Mouse (Mus musculus) forebrain, embryonic 10.5 days (tissue): ENCODE measurements around the gene Pear1. TPM values are rescaled to one million over a fixed set of nuclear protein-coding genes. Genes with fewer than 3 reads are reported as not detected.

Experiments used
- DNase-seq: peaks from one replicate; pipeline ENCODE4 v3.0.0-alpha.2; 2017; ENCODE audit warnings: low spot score; ENCODE audit errors: extremely low spot score
- H3K27ac ChIP-seq: fragments of 300-500 bp; sonication (generic); 2 replicates; pipeline ENCODE4 v1.5.1; 2016; ENCODE audit warnings: mild to moderate bottlenecking
- H3K27me3 ChIP-seq: fragments of 300-500 bp; sonication (generic); 2 replicates; pipeline ENCODE4 v1.6.1; 2016; ENCODE audit warnings: mild to moderate bottlenecking; ENCODE audit not compliant: poor library complexity, severe bottlenecking
- H3K36me3 ChIP-seq: fragments of 300-500 bp; sonication (generic); replicated peaks from 2 replicates; pipeline ENCODE4 v1.6.1; 2016; ENCODE audit warnings: mild to moderate bottlenecking, moderate library complexity
- H3K4me1 ChIP-seq: fragments of 300-500 bp; sonication (generic); 2 replicates; pipeline ENCODE4 v1.6.1; 2016
- H3K4me3 ChIP-seq: fragments of 300-500 bp; sonication (generic); 2 replicates; pipeline ENCODE4 v1.5.1; 2016; ENCODE audit warnings: mild to moderate bottlenecking, moderate library complexity
- H3K9me3 ChIP-seq: fragments of 300-500 bp; sonication (generic); 2 replicates; pipeline ENCODE4 v1.6.1; 2016; ENCODE audit warnings: mild to moderate bottlenecking, moderate library complexity
- WGBS: fragments of 180-500 bp; shearing (Covaris S2); methylation state at CpG from one replicate; pipeline ENCODE4 v1.1.7; 2016; 5-methylcytosine and 5-hydroxymethylcytosine counted together
- polyA plus RNA-seq: library from polyadenylated mRNA; unstranded; fragments of >200 nt; fragmentation: Nextera tagmentation; extraction: Ambion mirVana; gene quantifications from 2 replicates; pipeline ENCODE4 v1.2.1, GENCODE M21; 2016

The Pear1 gene
- polyA plus RNA-seq, 1 experiment from 2014 or later, result 11.2 TPM

- Histone ChIP-seq H3K27ac (peak within 1 kb of the TSS; percentile 60; the same call in 1 of the 2 replicates), H3K36me3 (no peaks in the 10 kb centered on the region), H3K4me3 (peak within 1 kb of the TSS; percentile 53), H3K9me3 (no peaks in the 10 kb centered on the region), H3K4me1 (peaks cover 48% of the 10 kb centered on the region), H3K27me3 (peaks cover 100% of the 10 kb centered on the region)
- under 1% methylated on average over 29 of the region's 29 CpGs for WGBS
- DNase-seq, result peak; percentile 46
These were observed 27.3 kb downstream of the Pear1 start, which contains the start of gene Insrr for GRCm38 (mm10) chr3:87796736-87797334. Insrr (plus strand) TSS chr3:87796951.

- Histone ChIP-seq H3K9me3 (no peaks in the 10 kb centered on the region), H3K27me3 (peaks cover 100% of the 10 kb centered on the region), H3K4me1 (peaks cover 52% of the 10 kb centered on the region), H3K27ac (peak overlapping the region; percentile 53; the same call in 1 of the 2 replicates), H3K4me3 (peak overlapping the region; percentile 44), H3K36me3 (no peaks in the 10 kb centered on the region)
- WGBS, result 16% methylated on average over 33 of the region's 33 CpGs
- peak; percentile 74 for DNase-seq
These were observed 28.5 kb downstream of the Pear1 start for GRCm38 (mm10) chr3:87795336-87796277.

GRCm38 (mm10) chr3:87794922-87795325 lies 29.2 kb downstream of the Pear1 start, which contains the start of gene Ntrk1:
Ntrk1 (minus strand) TSS chr3:87795162.
- DNase-seq, result no peak
- Histone ChIP-seq H3K27ac (peak within 1 kb of the TSS; percentile 53; the same call in 1 of the 2 replicates), H3K4me3 (peak within 1 kb of the TSS; percentile 44), H3K9me3 (no peaks in the 10 kb centered on the region), H3K36me3 (no peaks in the 10 kb centered on the region), H3K4me1 (peaks cover 56% of the 10 kb centered on the region), H3K27me3 (peaks cover 99% of the 10 kb centered on the region)
- under 1% methylated on average over 47 of the region's 47 CpGs for WGBS

- DNase-seq, result no peak
- no peak overlapping the region for H3K4me3 ChIP-seq
These were observed 34.3 kb downstream of the Pear1 start for GRCm38 (mm10) chr3:87789768-87790167.

GRCm38 (mm10) chr3:87789248-87789647 lies 34.9 kb downstream of the Pear1 start:
- H3K27ac ChIP-seq, result no peak overlapping the region

More at GRCm38 (mm10) chr3:87789768-87790167, 34.3 kb downstream of the Pear1 start:
- Histone ChIP-seq H3K4me1 (peaks cover 30% of the 10 kb centered on the region), H3K36me3 (no peaks in the 10 kb centered on the region), H3K27me3 (peaks cover 63% of the 10 kb centered on the region), H3K27ac (no peak overlapping the region), H3K9me3 (no peaks in the 10 kb centered on the region)
- 30% methylated on average over 5 of the region's 5 CpGs for WGBS

GRCm38 (mm10) chr3:87785626-87786214 lies 38.4 kb downstream of the Pear1 start:
- Histone ChIP-seq H3K9me3 (no peaks in the 10 kb centered on the region), H3K27me3 (peaks cover 30% of the 10 kb centered on the region), H3K27ac (no peak overlapping the region), H3K36me3 (no peaks in the 10 kb centered on the region), H3K4me3 (no peak overlapping the region), H3K4me1 (peaks cover 27% of the 10 kb centered on the region)
- no peak for DNase-seq
- 79% methylated on average over 6 of the region's 6 CpGs for WGBS

More at GRCm38 (mm10) chr3:87789248-87789647, 34.9 kb downstream of the Pear1 start:
- no peaks in the 10 kb centered on the region for H3K36me3 ChIP-seq
- peaks cover 24% of the 10 kb centered on the region for H3K4me1 ChIP-seq
- no peak for DNase-seq
- no peaks in the 10 kb centered on the region for H3K9me3 ChIP-seq
- WGBS, result 50% methylated on average over 1 of the region's 1 CpGs
- no peak overlapping the region for H3K4me3 ChIP-seq
- peaks cover 57% of the 10 kb centered on the region for H3K27me3 ChIP-seq

- peaks cover 25% of the 10 kb centered on the region for H3K4me1 ChIP-seq
These were observed 39.0 kb downstream of the Pear1 start for GRCm38 (mm10) chr3:87785156-87785555.

GRCm38 (mm10) chr3:87783282-87784023 lies 40.7 kb downstream of the Pear1 start:
- peak overlapping the region; percentile 26; the same call in 1 of the 2 replicates for H3K27ac ChIP-seq
- WGBS, result 89% methylated on average over 25 of the region's 25 CpGs
- no peak for DNase-seq

More at GRCm38 (mm10) chr3:87785156-87785555, 39.0 kb downstream of the Pear1 start:
- Histone ChIP-seq H3K27me3 (peaks cover 30% of the 10 kb centered on the region), H3K9me3 (no peaks in the 10 kb centered on the region), H3K4me3 (no peak overlapping the region), H3K36me3 (no peaks in the 10 kb centered on the region), H3K27ac (no peak overlapping the region)
- 88% methylated on average over 5 of the region's 5 CpGs for WGBS
- no peak for DNase-seq

GRCm38 (mm10) chr3:87779086-87779485 lies 45.0 kb downstream of the Pear1 start:
- Histone ChIP-seq H3K4me3 (no peak overlapping the region), H3K4me1 (peaks cover 40% of the 10 kb centered on the region), H3K27ac (no peak overlapping the region), H3K9me3 (no peaks in the 10 kb centered on the region), H3K27me3 (peaks cover 74% of the 10 kb centered on the region), H3K36me3 (no peaks in the 10 kb centered on the region)
- WGBS, result 52% methylated on average over 2 of the region's 2 CpGs
- DNase-seq, result no peak

More at GRCm38 (mm10) chr3:87783282-87784023, 40.7 kb downstream of the Pear1 start:
- Histone ChIP-seq H3K27me3 (peaks cover 35% of the 10 kb centered on the region), H3K36me3 (no peaks in the 10 kb centered on the region), H3K4me3 (no peak overlapping the region), H3K9me3 (no peaks in the 10 kb centered on the region), H3K4me1 (peaks cover 22% of the 10 kb centered on the region)

GRCm38 (mm10) chr3:87778283-87778682 lies 45.8 kb downstream of the Pear1 start:
- H3K4me3 ChIP-seq, result no peak overlapping the region
- peaks cover 36% of the 10 kb centered on the region for H3K4me1 ChIP-seq
- DNase-seq, result no peak
- H3K9me3 ChIP-seq, result no peaks in the 10 kb centered on the region
- no peaks in the 10 kb centered on the region for H3K36me3 ChIP-seq
- peaks cover 74% of the 10 kb centered on the region for H3K27me3 ChIP-seq
- no peak overlapping the region for H3K27ac ChIP-seq
- WGBS, result 61% methylated on average over 23 of the region's 23 CpGs

- no peak overlapping the region for H3K4me3 ChIP-seq
- no peaks in the 10 kb centered on the region for H3K9me3 ChIP-seq
- DNase-seq, result no peak
- H3K36me3 ChIP-seq, result no peaks in the 10 kb centered on the region
- H3K27me3 ChIP-seq, result peaks cover 83% of the 10 kb centered on the region
- peaks cover 34% of the 10 kb centered on the region for H3K4me1 ChIP-seq
- WGBS, result 59% methylated on average over 6 of the region's 6 CpGs
- no peak overlapping the region for H3K27ac ChIP-seq
These were observed 53.0 kb downstream of the Pear1 start for GRCm38 (mm10) chr3:87771088-87771487.

GRCm38 (mm10) chr3:87770280-87770679 lies 53.8 kb downstream of the Pear1 start:
- WGBS, result 0% methylated on average over 4 of the region's 4 CpGs
- H3K36me3 ChIP-seq, result no peaks in the 10 kb centered on the region
- DNase-seq, result peak; percentile 43
- H3K4me1 ChIP-seq, result peaks cover 34% of the 10 kb centered on the region
- H3K27me3 ChIP-seq, result peaks cover 83% of the 10 kb centered on the region
- no peak overlapping the region for H3K27ac ChIP-seq
- no peak overlapping the region for H3K4me3 ChIP-seq
- H3K9me3 ChIP-seq, result no peaks in the 10 kb centered on the region
